Mouse (Mus musculus): Measurements from ENCODE around the gene Phf3. TPM values are rescaled to one million over a fixed set of nuclear protein-coding genes. Genes with fewer than 3 reads are reported as not detected.
"Not testable (repeated sequence)": the region's sequence is repeated elsewhere in the genome, so short reads cannot be mapped to it uniquely, and the experiment has no call there.

Gene Phf3
- total RNA-seq (2017): 153 to 209 TPM (median 162 TPM) in 3 replicates

DNA sequence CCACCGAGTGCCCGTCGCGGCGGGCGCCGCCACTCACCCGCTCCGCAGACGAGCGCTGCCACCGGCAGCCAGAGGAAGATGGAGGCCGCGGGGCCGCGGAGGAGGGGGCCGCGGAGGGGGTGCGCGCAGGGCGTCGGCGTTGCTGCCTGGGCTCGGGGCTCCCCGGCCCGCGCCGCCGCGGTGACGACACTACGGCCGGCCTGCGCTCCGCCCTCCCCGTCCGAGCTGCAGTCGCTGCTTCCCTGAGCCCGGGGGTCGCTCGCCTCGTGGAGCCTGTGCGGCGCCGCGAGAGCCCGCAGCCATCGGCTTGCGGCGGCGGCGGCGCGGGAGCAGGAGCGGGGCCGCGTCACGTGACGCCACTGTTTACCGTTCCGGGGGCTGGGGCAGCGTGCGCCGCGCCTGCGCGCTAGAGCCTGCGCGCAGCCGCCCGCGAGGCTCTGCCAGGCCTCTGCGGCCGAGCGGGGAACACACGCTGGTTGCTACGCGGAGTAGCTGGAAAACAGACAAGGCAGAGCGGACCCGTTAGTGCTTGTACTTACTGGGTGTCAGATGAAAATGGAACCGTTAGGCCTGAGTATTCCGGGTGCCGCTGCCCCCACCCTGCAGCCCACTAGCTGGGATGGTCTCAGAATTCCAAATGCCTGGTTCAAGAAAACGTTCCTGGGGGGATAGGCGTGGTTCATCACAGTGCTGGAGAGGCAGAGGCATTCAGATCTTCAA, at the start of gene Phf3:
Gene Phf3 (minus strand): TSS at position 381 of the 720 bp plus-strand sequence.
- ATAC-seq (replicated peaks; ENCODE audit: insufficient number of reproducible peaks, low FRiP score, low TSS enrichment, poor library complexity, severe bottlenecking): peak; percentile 66

DNA sequence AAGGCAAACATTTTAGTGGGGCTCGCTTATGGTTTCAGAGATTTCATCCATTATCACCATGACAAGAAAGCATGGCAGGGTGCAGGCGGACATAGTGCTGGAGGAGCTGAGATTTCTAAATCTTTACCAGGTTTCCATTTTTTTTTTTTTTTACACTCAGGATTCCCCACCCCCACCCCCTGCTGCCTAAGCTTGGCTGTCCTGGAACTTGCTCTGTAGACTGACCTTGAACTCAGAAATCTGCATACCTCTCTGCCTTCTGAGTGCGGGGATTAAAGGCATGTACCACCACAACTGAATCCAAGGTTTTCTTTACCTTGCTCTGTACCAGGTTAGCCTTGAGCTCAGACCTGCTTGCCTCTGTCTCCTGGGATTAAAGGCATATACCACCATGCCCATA, 48.5 kb upstream of the Phf3 start:
- ATAC-seq (replicated peaks; ENCODE audit: insufficient number of reproducible peaks, low FRiP score, low TSS enrichment, poor library complexity, severe bottlenecking): no peak

DNA sequence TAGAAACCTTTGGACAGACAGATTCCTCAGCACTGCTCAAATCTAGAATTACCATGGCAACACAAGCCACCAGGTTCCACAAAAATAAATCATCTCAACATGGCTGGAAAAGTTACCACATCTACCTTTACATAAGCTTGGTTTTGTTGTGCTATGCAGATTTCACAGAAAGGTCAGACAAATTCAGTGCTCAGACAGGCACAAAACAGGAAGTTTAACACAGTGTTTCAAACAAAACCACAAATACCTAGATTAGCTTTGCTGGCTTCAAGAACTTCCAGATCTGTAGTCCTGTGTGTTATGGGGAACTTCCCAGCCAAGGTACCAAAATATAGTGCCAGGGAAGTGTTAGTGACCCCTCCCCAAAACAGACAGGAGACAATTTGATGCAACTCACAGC, 47.5 kb upstream of the Phf3 start:
- ATAC-seq (replicated peaks; ENCODE audit: insufficient number of reproducible peaks, low FRiP score, low TSS enrichment, poor library complexity, severe bottlenecking): peak; percentile 84

DNA sequence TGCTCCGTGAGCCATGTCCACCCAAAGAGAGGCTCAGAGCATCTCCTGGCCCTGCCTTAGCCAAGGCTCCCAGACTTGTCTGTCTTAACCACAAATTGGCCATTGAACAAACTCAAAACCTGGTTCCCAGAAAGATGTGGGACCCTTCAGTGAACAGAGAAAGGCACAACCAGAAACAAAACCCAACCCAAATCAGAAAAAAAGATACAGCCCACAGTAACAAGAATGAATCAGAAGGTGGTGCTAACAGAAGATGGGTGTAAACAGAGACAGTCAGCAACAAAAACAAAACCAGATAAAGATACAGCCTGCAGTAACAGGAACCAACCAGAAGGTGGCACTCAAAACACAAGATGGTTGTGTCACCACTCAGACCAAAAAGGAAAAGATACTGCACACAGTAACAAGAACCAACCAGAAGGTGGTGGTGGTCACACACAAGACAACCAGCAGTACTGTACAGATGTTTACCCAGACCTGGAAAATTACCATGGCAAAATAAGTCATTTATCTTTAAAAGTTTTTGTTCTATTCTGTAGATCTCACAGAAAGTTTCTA, 47.0 kb upstream of the Phf3 start:
- peak; percentile 89 for ATAC-seq (replicated peaks; ENCODE audit: insufficient number of reproducible peaks, low FRiP score, low TSS enrichment, poor library complexity, severe bottlenecking)

- no peak for ATAC-seq (replicated peaks; ENCODE audit: insufficient number of reproducible peaks, low FRiP score, low TSS enrichment, poor library complexity, severe bottlenecking)
These were observed 36.5 kb upstream of the Phf3 start for GRCm38 (mm10) chr1:30910172-30910571.

- no peak for ATAC-seq (replicated peaks; ENCODE audit: insufficient number of reproducible peaks, low FRiP score, low TSS enrichment, poor library complexity, severe bottlenecking)
These were observed 35.1 kb upstream of the Phf3 start for GRCm38 (mm10) chr1:30908797-30909196.

DNA sequence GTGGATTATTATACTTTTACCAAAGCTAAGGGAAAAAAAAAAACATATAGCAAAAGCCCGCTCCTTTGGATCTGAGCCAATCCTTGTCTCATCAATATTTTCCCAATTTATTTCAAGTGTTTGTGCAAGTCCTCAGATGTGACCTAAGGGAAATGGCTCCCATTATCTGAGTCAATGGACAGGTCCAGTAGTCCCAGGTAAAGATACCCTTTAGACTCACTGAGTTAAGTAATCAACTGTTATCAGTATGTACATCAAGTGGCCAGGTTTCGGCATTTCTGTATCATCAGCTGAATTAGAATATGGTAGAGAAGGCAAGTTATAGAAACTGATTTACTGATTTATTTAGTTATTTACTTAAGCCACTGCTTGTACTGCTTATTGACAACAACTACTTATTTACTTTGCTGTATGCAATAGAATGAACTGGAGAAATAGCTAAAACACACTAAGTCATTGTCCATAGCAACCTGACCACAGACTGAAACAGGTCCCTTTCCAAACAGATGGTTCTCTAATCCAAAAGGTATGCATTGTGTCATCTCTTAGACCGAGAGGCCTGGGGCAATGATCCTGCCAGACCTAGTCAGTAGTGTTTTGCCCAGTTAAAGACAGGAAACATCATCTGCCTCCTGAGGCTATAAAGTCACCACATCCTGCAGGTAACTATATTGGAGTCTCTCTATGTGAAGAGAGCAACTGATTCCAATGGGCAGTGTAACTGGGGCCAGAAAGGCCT, 29.9 kb upstream of the Phf3 start:
- no peak for ATAC-seq (replicated peaks; ENCODE audit: insufficient number of reproducible peaks, low FRiP score, low TSS enrichment, poor library complexity, severe bottlenecking)

GRCm38 (mm10) chr1:30898691-30899090, 25.0 kb upstream of the Phf3 start:
- ATAC-seq (replicated peaks; ENCODE audit: insufficient number of reproducible peaks, low FRiP score, low TSS enrichment, poor library complexity, severe bottlenecking): no peak

GRCm38 (mm10) chr1:30895366-30895765, 21.6 kb upstream of the Phf3 start:
- not testable (repeated sequence) for ATAC-seq (replicated peaks; ENCODE audit: insufficient number of reproducible peaks, low FRiP score, low TSS enrichment, poor library complexity, severe bottlenecking)

- ATAC-seq (replicated peaks; ENCODE audit: insufficient number of reproducible peaks, low FRiP score, low TSS enrichment, poor library complexity, severe bottlenecking): not testable (repeated sequence)
These were observed 10.1 kb upstream of the Phf3 start for GRCm38 (mm10) chr1:30883806-30884205.

- ATAC-seq (replicated peaks; ENCODE audit: insufficient number of reproducible peaks, low FRiP score, low TSS enrichment, poor library complexity, severe bottlenecking): no peak
These were observed 2.0 kb upstream of the Phf3 start for GRCm38 (mm10) chr1:30875746-30876145.

- ATAC-seq (replicated peaks; ENCODE audit: insufficient number of reproducible peaks, low FRiP score, low TSS enrichment, poor library complexity, severe bottlenecking): no peak
These were observed 775 bp upstream of the Phf3 start for GRCm38 (mm10) chr1:30874261-30875131.

DNA sequence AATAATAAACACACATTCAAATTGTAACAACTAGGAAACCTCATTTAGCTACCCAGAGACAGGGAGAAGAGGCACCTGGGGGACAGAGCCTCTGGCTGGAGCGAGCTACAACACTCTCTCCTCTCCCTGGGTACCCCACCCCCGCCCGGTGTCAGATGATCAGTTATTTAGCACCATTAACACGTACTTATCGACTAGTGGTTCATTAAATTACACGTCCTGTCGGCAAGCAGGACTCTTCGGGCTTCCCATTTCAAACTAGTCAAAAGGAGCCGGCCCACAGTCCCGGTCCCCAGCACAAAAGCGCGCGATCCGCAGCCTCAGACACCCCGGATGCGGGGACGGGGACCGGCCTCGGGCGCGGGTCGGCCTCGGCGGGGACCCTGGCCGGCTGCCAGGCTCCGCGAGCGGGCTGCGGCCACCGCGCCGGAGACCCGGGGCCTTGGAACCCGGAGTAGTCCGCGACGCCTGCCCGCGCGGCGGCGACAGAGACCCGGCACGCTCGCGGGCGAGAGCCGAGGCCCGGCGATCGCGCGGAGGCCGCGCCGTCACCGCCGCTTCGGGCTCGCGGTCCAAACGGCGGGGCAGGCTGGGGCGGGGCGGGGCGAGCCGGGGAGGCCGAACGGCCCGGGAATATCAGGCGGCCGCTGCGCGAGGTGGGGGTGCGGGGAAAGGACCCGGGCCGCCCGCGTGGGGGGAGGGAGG, 733 bp downstream of the Phf3 start:
- peak; percentile 4; the same call in 1 of the 2 replicates for ATAC-seq (replicated peaks; ENCODE audit: insufficient number of reproducible peaks, low FRiP score, low TSS enrichment, poor library complexity, severe bottlenecking)

DNA sequence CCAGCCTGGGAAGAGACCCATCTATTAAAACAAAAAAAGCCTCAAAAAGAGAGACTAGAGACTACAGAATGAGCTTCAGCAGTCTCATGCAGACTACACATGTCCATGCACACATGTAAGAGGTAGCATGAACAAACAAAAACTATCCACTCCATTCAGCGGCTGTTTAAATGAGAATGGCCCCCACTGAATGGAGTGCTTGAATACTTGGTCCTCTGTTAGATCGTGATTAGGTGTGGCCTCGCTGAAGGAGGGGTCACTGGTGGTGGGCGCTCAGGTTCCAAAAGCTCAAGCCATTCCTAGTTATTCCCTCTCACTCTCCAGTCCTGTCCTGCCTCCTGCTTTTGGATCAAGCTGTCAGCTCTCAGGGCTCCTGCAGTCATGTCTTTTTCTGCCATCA, 5.9 kb downstream of the Phf3 start:
- ATAC-seq (replicated peaks; ENCODE audit: insufficient number of reproducible peaks, low FRiP score, low TSS enrichment, poor library complexity, severe bottlenecking): no peak

DNA sequence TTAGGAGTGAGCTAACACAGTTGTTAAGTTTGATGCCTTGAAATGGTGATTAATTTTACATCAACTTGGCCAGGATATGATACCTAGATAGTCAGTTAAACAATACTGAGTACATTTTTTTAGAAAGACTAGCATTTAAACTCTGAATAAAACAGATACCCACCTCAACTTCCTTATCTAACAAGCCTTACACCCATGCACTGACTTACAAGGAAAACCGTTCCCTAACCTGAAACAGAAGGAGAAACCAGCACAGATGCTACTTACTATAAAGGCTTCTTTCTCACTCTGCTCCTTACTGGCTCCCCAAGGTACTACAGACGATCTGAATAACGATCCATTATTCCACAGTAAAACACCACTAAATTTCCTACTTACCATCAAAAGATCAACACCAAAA, 21.2 kb downstream of the Phf3 start:
- no peak for ATAC-seq (replicated peaks; ENCODE audit: insufficient number of reproducible peaks, low FRiP score, low TSS enrichment, poor library complexity, severe bottlenecking)

DNA sequence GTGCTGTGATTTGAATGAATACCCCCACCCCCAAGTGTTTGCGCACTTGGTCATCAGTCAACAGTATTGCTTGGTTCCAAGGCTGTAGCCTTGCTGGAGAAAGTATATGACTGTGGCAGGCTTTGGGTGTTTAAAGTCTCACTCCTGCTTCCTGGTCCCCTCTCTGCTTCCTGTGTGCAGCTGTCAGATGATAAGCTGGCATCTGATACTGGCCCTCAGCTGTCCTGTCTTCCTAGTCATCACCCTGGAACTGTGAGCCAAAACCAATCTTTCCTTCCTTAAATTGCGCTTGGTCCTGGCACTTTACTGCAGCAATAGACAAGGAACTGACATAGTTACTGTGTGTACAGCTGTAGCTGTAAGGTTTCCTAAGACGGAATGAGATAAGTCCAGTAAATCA, 21.8 kb downstream of the Phf3 start:
- no peak for ATAC-seq (replicated peaks; ENCODE audit: insufficient number of reproducible peaks, low FRiP score, low TSS enrichment, poor library complexity, severe bottlenecking)

GRCm38 (mm10) chr1:30850906-30851305, 22.8 kb downstream of the Phf3 start:
- ATAC-seq (replicated peaks; ENCODE audit: insufficient number of reproducible peaks, low FRiP score, low TSS enrichment, poor library complexity, severe bottlenecking): no peak

DNA sequence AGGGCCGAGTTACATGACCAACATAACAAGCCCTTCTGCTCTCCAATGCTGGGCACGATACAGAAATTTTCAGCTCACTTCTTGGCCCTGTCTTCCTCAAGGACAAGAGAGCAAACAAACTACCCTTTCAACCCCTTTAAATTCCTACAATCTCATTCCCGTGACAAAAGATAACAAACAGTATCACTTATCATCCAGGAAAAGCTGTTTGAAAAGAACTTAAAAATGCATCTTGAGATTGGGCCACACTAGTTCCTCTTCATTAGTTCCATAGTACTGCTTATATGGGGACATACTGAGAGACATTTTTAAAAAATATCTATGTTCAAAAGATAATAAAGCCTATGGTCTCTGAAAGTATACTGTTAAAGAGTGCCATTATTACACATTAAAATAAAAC, 23.8 kb downstream of the Phf3 start:
- no peak for ATAC-seq (replicated peaks; ENCODE audit: insufficient number of reproducible peaks, low FRiP score, low TSS enrichment, poor library complexity, severe bottlenecking)
